Mouse (Mus musculus): ENCODE measurements around the gene Pex11b.

DNA sequence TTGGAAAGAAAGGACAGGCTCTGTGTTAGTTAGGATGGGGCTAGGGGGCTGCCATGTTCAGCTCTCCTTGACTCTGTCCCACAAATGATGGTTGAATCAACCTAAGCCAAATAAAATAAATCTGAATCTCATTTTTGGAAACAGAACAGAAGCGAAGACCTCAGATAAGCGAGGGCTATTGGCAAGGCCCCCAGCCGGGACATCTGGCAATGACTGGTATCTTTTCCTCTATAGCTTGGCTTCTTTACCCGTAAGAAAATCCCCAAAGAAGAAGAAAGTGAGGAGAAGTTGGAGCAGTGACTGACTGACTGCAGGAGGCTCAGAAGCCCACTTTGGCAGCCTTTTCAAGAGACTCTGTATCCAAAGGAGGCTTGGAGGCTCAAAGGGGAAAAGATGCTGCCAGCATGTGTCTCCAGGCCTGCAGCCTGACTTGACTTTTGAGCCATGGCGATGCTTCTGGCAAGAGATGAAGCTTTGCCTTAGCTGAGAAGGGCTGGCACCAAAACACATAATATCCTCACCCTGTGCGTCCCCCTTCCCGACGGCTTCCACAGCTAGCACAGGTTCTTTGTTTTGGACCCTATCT lies 27.6 kb downstream of the Pex11b start:
- TF ChIP-seq CTCF (IDR thresholded peaks at IDR 0.05; ENCODE audit: low read depth) = no peak
- TF ChIP-seq EP300 (optimal IDR thresholded peaks at IDR 0.05) = no peak

All from stomach, postnatal 0 days (tissue).